ENCODE assay signal across 9 mouse cellular contexts in the genomic region with DNA sequence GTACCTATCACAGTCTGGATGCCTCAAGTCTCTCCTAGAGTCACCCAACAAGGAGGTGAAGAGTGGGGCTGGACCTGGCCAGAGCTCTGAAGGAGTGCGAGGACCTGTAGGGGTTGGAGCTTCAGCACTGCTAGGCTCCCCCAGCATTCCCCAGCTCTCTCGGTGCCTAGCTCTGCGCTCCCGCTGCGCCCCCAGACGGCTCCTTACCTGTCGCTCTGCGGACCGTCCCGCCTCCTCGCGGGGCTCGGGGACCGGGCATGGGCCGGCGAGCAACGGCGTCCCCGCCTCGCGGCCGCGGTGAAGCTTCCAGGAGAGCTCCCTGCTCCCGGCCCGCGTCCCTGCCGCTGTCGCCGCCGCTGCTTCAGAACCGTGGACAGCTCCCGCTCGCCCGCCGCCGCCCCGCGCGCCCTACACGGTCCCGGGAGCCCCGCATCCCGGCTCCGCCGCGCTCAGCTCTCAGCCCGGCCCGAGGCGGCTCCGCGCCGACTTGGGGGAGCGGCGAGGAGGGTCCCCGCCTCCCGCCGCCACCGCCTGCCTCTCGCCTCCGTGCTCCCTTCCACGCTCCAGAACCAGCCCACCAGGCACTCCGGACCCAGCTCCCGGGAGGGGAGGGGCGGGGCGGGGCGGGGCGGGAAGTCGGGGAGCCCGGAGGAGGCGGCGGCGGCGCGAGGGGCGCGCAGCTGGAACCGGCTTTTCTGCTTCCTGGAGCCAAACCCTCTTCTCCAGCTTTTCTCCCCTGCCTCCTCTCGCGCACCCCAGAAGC. TPM values are rescaled to one million over a fixed set of nuclear protein-coding genes. Genes with fewer than 3 reads are reported as not detected.
DNase-seq lines count a peak whose midpoint lies in the region; ATAC-seq and TF ChIP-seq lines count a peak whose summit lies in the region.
"Had no signal": no experiment of that assay in that cellular context is flagged by ENCODE, and none has a peak within 500 bp of the region (broad histone marks: within the 10 kb centered on the region; RNA-seq: fewer than 3 reads in every experiment).

Gene Syndig1l (minus strand): TSS at position 513 of the 763 bp plus-strand sequence.

- no peak within 1 kb of the TSS for H3K27ac ChIP-seq in layer of hippocampus, adult 2 months
- H3K27ac ChIP-seq in embryonic facial prominence, embryonic 12.5 days, result no peak within 1 kb of the TSS
- no peak within 1 kb of the TSS for H3K27ac ChIP-seq in heart, embryonic 12.5 days (ENCODE audit: poor library complexity, severe bottlenecking)
- H3K27ac ChIP-seq in kidney, embryonic 15.5 days, result no peak within 1 kb of the TSS
- no peak within 1 kb of the TSS for H3K27ac ChIP-seq in liver, embryonic 16.5 days (ENCODE audit: low read length)
- H3K27ac ChIP-seq in neural tube, embryonic 13.5 days (replicated peaks), result peak within 1 kb of the TSS; percentile 42; the same call in 1 of the 2 replicates

- no peaks in the 10 kb centered on the region for H3K9me3 ChIP-seq in embryonic facial prominence, embryonic 12.5 days
- no peaks in the 10 kb centered on the region for H3K9me3 ChIP-seq in heart, embryonic 12.5 days (replicated peaks)
- no peaks in the 10 kb centered on the region for H3K9me3 ChIP-seq in kidney, embryonic 15.5 days (replicated peaks)
- H3K9me3 ChIP-seq in liver, embryonic 16.5 days (replicated peaks; ENCODE audit: control insufficient read depth, low read length), result no peaks in the 10 kb centered on the region
- H3K9me3 ChIP-seq in neural tube, embryonic 13.5 days, result no peaks in the 10 kb centered on the region

- peak within 1 kb of the TSS; percentile 56 for H3K4me3 ChIP-seq in layer of hippocampus, adult 2 months
- H3K4me3 ChIP-seq in embryonic facial prominence, embryonic 12.5 days, result peak within 1 kb of the TSS; percentile 58
- H3K4me3 ChIP-seq in heart, embryonic 12.5 days, result peak within 1 kb of the TSS; percentile 63
- H3K4me3 ChIP-seq in kidney, embryonic 15.5 days (replicated peaks), result peak within 1 kb of the TSS; percentile 59
- peak within 1 kb of the TSS; percentile 57 for H3K4me3 ChIP-seq in liver, embryonic 16.5 days (ENCODE audit: low read depth, low read length)
- H3K4me3 ChIP-seq in neural tube, embryonic 13.5 days, result peak within 1 kb of the TSS; percentile 63

- no peaks in the 10 kb centered on the region for H3K36me3 ChIP-seq in embryonic facial prominence, embryonic 12.5 days
- H3K36me3 ChIP-seq in heart, embryonic 12.5 days, result no peaks in the 10 kb centered on the region
- H3K36me3 ChIP-seq in kidney, embryonic 15.5 days, result no peaks in the 10 kb centered on the region
- no peaks in the 10 kb centered on the region for H3K36me3 ChIP-seq in liver, embryonic 16.5 days (ENCODE audit: control insufficient read depth, insufficient read depth)
- no peaks in the 10 kb centered on the region for H3K36me3 ChIP-seq in neural tube, embryonic 13.5 days

- peak; percentile 67 for ATAC-seq in embryonic facial prominence, embryonic 12.5 days (ENCODE audit: insufficient number of reproducible peaks, insufficient read depth, low FRiP score, low TSS enrichment)
- peak; percentile 53 for ATAC-seq in heart, embryonic 12.5 days (ENCODE audit: insufficient number of reproducible peaks, low FRiP score)
- ATAC-seq in kidney, embryonic 15.5 days (replicated peaks; ENCODE audit: low FRiP score), result peak; percentile 83
- peak; percentile 59; the same call in 1 of the 2 replicates for ATAC-seq in liver, embryonic 16.5 days (ENCODE audit: low read depth)
- peak; percentile 82 for ATAC-seq in neural tube, embryonic 13.5 days (ENCODE audit: low read depth)

- H3K9ac ChIP-seq in embryonic facial prominence, embryonic 12.5 days, result 0 out of 2 replicates have a peak within 1 kb of the TSS, but pooled peaks have one; percentile 10
- H3K9ac ChIP-seq in heart, embryonic 12.5 days, result no peak within 1 kb of the TSS
- 0 out of 2 replicates have a peak within 1 kb of the TSS, but pooled peaks have one; percentile 14 for H3K9ac ChIP-seq in kidney, embryonic 15.5 days
- no peak within 1 kb of the TSS for H3K9ac ChIP-seq in liver, embryonic 16.5 days (ENCODE audit: low read depth, low read length)
- peak within 1 kb of the TSS; percentile 77 for H3K9ac ChIP-seq in neural tube, embryonic 13.5 days

- no peaks in the 10 kb centered on the region for H3K4me1 ChIP-seq in embryonic facial prominence, embryonic 12.5 days
- peaks cover 3% of the 10 kb centered on the region; the same call in 1 of the 2 replicates for H3K4me1 ChIP-seq in heart, embryonic 12.5 days (replicated peaks)
- peaks cover 8% of the 10 kb centered on the region for H3K4me1 ChIP-seq in kidney, embryonic 15.5 days
- no peaks in the 10 kb centered on the region; the same call in 1 of the 2 replicates for H3K4me1 ChIP-seq in liver, embryonic 16.5 days (ENCODE audit: control insufficient read depth, low read depth, low read length)
- H3K4me1 ChIP-seq in neural tube, embryonic 13.5 days (replicated peaks), result peaks cover 25% of the 10 kb centered on the region

- peaks cover 43% of the 10 kb centered on the region for H3K27me3 ChIP-seq in embryonic facial prominence, embryonic 12.5 days
- peaks cover 77% of the 10 kb centered on the region for H3K27me3 ChIP-seq in heart, embryonic 12.5 days (replicated peaks)
- H3K27me3 ChIP-seq in kidney, embryonic 15.5 days, result peaks cover 96% of the 10 kb centered on the region
- peaks cover 48% of the 10 kb centered on the region for H3K27me3 ChIP-seq in liver, embryonic 16.5 days (ENCODE audit: control insufficient read depth, insufficient read depth, low read depth, low read length)
- H3K27me3 ChIP-seq in neural tube, embryonic 13.5 days, result peaks cover 63% of the 10 kb centered on the region

- peak in 1 of 2 experiments; percentile 38 for DNase-seq in layer of hippocampus, adult 2 months (ENCODE audit: low spot score in 2 of 2)
- DNase-seq in layer of hippocampus, adult 9-10 months (ENCODE audit: low spot score), result no peak
- DNase-seq in testis, postnatal 14 days (ENCODE audit: low spot score), result peak; percentile 66

- no peak for TF ChIP-seq CTCF in layer of hippocampus, adult 2 months (conservative IDR thresholded peaks at IDR 0.05)

- peak within 1 kb of the TSS; percentile 94 for H3K4me2 ChIP-seq in embryonic facial prominence, embryonic 12.5 days (replicated peaks)
- peak within 1 kb of the TSS; percentile 98 for H3K4me2 ChIP-seq in heart, embryonic 12.5 days
- H3K4me2 ChIP-seq in kidney, embryonic 15.5 days, result peak within 1 kb of the TSS; percentile 97
- H3K4me2 ChIP-seq in liver, embryonic 16.5 days (ENCODE audit: low read depth, low read length), result peak within 1 kb of the TSS; percentile 77
- peak within 1 kb of the TSS; percentile 81 for H3K4me2 ChIP-seq in neural tube, embryonic 13.5 days

- under 1% methylated on average over 77 of the region's 79 CpGs for WGBS in embryonic facial prominence, embryonic 12.5 days
- under 1% methylated on average over 73 of the region's 79 CpGs for WGBS in heart, embryonic 12.5 days
- WGBS in kidney, embryonic 15.5 days, result under 1% methylated on average over 62 of the region's 79 CpGs
- under 1% methylated on average over 76 of the region's 79 CpGs for WGBS in liver, embryonic 16.5 days (ENCODE audit: insufficient replicate concordance)
- under 1% methylated on average over 53 of the region's 79 CpGs for WGBS in neural tube, embryonic 13.5 days

RNA-seq across cellular contexts. Expression of gene Syndig1l, which starts in this region (rescaled TPM):
- 1 to 10 TPM; 7.4 to 8.7 TPM for total RNA-seq in layer of hippocampus, adult 2 months (2021)
- 0.12 and 0.20 TPM in 2 replicates for polyA plus RNA-seq in embryonic facial prominence, embryonic 12.5 days (2016; fragmentation: Nextera tagmentation; extraction: Ambion mirVana)
- polyA plus RNA-seq in heart, embryonic 12.5 days (2016; fragmentation: Nextera tagmentation; extraction: Ambion mirVana), result not detected in 2 replicates
- 0.05 and 0.09 TPM in 2 replicates for polyA plus RNA-seq in kidney, embryonic 15.5 days (2015; fragmentation: Nextera tagmentation; extraction: Ambion mirVana)
- 0.08 and 0.09 TPM in 2 replicates for polyA plus RNA-seq in liver, embryonic 16.5 days (2015; fragmentation: Nextera tagmentation; extraction: Ambion mirVana)
- polyA plus RNA-seq in neural tube, embryonic 13.5 days (2015; fragmentation: Nextera tagmentation; extraction: Ambion mirVana), result 3.6 and 3.8 TPM in 2 replicates
- total RNA-seq: CH12.LX had no signal

Comparison
In these comparisons a context has a peak if more than half of its experiments do, and no peak if none do; other contexts are left out.
1. Peak in ATAC-seq, H3K4me3 ChIP-seq, H3K9ac ChIP-seq and H3K4me2 ChIP-seq in embryonic facial prominence, embryonic 12.5 days; RNA of the gene not detected or under 1 TPM.
2. Peak in ATAC-seq, H3K4me3 ChIP-seq and H3K4me2 ChIP-seq in heart, embryonic 12.5 days; RNA of the gene not detected or under 1 TPM.
3. Peak in ATAC-seq, H3K4me3 ChIP-seq, H3K9ac ChIP-seq and H3K4me2 ChIP-seq in kidney, embryonic 15.5 days; RNA of the gene not detected or under 1 TPM.
4. Peak in ATAC-seq, H3K4me3 ChIP-seq and H3K4me2 ChIP-seq in liver, embryonic 16.5 days; RNA of the gene not detected or under 1 TPM.